Mouse (Mus musculus) adrenal gland (tissue): Measurements from ENCODE around the gene Fras1.

Source experiments
- intact Hi-C: fragments of 180-260 bp; cut with DNase I; formaldehyde crosslinking; loops from one replicate; pipeline ENCODE4 v1.15.1; 2025

The Fras1 gene

GRCm38 (mm10) chr5:96481159-96481558 is 107.4 kb downstream of the Fras1 start:
- intact Hi-C loops, result no loop called here

- intact Hi-C loops, result no loop called here
Observed at GRCm38 (mm10) chr5:96482054-96482453, 108.3 kb downstream of the Fras1 start.

DNA sequence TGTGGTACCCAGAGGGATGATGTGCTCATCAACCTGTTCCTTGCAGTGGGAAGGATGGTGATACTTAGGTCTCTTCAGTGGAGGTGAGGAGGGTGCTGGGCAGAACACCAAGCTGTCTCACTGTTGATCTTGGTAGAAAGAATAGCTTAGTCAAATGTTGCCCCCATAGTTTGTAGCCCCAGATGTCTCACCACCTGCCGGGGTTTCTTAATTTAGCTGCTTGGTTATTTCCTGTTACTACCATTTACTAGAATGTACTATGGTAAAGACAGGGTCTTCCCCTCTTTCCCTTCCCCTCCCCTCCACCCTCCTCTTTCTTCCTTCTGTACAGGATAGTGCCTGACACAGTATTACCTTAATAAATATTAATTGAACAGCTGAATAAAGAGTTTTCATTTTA is 118.7 kb downstream of the Fras1 start:
- intact Hi-C loops, result no loop called here

DNA sequence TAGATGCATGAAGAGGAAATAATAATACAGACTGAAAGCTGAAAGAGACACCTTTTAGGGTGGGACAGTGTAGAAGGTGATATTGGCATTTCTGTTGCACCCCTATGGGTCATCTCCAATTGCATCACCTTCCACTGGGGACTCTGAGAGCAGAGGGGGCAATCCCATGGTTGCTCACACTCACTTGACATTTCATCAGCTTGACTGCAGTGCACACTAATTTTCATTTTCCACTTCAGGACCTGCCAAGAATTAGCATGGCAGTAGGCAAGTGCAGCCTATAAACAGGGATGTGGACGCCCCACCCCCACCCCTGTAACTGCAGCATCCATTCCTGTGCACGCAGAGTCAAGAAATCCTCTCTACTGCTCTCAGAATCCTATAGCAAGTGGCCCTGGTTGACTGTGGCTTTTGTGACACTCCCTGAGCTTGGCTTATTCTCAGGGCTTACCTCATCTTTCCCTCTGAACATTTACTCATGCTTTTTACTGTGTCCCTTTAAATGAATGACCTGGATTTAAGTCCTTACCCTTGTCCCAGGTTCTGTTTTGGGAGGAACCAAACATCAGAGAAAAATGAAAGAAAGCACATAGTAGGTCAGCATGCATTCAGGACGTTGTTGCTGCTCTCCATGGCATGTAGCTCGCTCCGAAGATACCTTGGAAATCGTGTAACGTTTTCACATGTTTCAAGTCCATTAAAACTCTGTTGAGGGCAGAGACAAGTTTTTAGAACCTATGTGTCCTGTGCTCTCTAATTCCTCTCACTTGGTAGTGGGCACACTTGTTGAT is 120.9 kb downstream of the Fras1 start:
- intact Hi-C loops, result no loop called here

DNA sequence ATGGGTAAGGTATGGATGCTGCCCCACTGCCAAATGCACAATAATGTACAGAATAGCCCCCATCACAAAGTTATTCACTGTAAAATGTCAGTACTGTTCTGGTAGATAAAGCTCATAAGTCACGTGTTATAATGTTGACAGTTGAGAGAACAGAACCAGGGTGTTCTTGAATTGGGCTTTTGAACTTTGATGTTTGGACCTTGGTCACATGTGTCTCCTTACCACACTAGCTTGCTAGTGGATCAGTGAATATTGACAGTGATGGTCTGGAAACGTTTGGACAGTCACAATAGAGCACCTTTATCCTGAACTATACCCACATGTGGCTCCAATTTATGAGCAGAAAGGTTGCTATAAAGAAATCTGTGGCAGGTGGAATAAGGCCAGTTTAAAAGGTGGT is 124.3 kb downstream of the Fras1 start:
- intact Hi-C loops, result no loop called here

- intact Hi-C loops, result no loop called here
Observed at GRCm38 (mm10) chr5:96501783-96502182, 128.0 kb downstream of the Fras1 start.

- intact Hi-C loops, result no loop called here
Observed at GRCm38 (mm10) chr5:96502400-96502799, 128.6 kb downstream of the Fras1 start.

GRCm38 (mm10) chr5:96511005-96511404 is 137.2 kb downstream of the Fras1 start:
- intact Hi-C loops, result no loop called here

GRCm38 (mm10) chr5:96513327-96513726 is 139.6 kb downstream of the Fras1 start:
- intact Hi-C loops, result no loop called here

DNA sequence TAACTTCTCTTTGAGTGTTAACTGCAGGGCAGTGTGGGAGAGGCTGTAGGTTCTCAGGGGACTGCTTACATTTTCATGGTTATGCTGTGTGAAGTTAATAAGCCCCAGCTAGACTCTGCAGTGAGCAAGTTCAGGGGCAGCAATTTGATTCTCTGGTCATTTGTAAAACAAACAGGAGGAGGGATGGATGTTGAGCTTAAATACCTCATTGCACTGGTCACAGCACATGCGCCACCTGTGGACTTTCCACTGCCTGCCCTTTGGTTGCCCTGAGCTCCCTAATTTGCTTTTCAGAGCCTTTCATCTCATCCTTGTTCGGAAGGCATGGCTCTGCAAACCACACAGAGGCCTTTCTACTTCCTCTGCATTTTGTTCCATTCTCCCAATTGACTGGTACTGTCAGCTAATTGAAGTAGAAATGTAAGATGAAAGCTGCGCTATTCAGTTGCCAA is 142.1 kb downstream of the Fras1 start:
- intact Hi-C loops, result no loop called here

- intact Hi-C loops, result no loop called here
Observed at GRCm38 (mm10) chr5:96516329-96516728, 142.6 kb downstream of the Fras1 start.

- intact Hi-C loops, result no loop called here
Observed at GRCm38 (mm10) chr5:96521541-96521940, 147.8 kb downstream of the Fras1 start.

GRCm38 (mm10) chr5:96522909-96523409 is 149.2 kb downstream of the Fras1 start:
- intact Hi-C loops, result no loop called here

GRCm38 (mm10) chr5:96528296-96528695 is 154.5 kb downstream of the Fras1 start:
- intact Hi-C loops, result no loop called here

GRCm38 (mm10) chr5:96530516-96530915 is 156.8 kb downstream of the Fras1 start:
- intact Hi-C loops, result no loop called here

DNA sequence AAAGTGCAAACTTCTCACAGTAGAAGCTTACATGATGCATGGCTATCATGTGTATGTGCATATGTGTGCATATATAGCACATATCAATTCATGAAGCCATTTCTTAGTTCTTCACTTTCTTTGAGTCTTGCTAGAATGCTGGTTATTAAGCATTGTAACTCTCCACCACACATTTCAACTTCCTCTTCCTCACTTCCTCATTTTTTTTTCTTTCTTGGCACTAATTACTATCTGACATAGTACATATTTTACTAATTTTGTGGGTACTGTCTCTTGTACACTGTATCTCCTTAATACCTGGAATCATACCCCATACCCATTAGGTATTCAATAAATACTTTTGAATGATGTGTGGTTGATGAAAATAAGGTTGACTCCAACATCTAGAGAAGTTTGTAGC is 158.2 kb downstream of the Fras1 start:
- intact Hi-C loops, result no loop called here

GRCm38 (mm10) chr5:96536527-96536926 is 162.8 kb downstream of the Fras1 start:
- intact Hi-C loops, result no loop called here

GRCm38 (mm10) chr5:96536937-96537336 is 163.2 kb downstream of the Fras1 start:
- intact Hi-C loops, result no loop called here

DNA sequence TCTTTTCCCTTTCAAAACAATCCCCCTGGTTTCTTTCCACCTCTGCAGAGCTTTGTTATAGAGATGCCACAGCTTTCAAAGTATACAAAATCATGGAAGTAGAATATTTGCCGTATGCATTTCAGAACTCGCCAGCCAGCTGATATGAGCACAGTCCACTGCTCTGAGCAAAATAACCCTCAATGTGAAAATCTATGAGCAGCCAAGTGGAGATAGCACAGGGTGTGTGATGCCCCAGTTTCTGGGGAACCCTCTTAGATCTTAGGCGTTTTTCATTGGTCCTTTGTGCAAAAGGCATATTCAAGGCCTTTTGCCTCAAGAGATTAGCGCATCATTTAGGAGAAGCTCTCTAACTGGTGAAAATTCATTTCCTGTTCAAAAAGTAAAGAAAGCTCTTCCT is 170.4 kb downstream of the Fras1 start:
- intact Hi-C loops, result no loop called here

GRCm38 (mm10) chr5:96545994-96546393 is 172.2 kb downstream of the Fras1 start:
- intact Hi-C loops, result no loop called here

DNA sequence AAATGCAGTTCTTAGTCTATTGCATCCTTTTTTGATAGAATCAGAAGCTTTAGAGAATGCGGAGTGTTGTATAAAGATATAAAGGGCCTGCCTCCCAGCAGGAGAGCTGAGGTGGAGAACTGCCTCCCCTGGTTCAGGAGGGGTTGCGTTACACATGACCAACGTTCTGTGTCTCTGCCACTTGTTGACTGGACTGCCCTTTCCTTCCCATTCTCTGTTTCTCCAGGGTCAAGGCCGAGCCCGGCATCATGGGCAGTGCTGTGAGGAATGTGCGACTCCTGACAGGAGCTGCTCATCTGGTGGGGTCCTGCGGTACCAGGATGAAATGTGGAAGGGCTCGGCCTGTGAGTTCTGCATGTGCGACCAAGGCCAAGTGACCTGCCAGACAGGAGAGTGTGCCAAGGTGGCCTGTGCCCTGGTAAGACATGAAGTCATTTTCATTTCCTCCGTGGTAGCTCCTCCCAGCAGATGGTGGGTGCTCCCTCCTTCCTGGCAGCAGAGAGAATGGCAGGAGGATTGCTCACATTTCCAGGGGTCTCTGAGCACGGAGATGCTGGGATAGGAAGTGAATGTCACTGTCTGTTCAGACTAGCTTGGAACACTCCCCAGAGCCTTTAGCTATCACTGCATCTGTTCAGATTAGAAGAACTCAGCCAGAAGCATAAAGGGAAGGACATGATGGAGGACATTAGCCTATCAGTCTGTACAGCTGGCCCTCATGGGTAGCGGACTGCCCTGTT is 181.4 kb downstream of the Fras1 start:
- intact Hi-C loops, result no loop called here

GRCm38 (mm10) chr5:96558049-96558804 is 184.5 kb downstream of the Fras1 start:
- intact Hi-C loops, result no loop called here
